Comparison of ENCODE assay signal across 21 mouse cellular contexts in the genomic region with DNA sequence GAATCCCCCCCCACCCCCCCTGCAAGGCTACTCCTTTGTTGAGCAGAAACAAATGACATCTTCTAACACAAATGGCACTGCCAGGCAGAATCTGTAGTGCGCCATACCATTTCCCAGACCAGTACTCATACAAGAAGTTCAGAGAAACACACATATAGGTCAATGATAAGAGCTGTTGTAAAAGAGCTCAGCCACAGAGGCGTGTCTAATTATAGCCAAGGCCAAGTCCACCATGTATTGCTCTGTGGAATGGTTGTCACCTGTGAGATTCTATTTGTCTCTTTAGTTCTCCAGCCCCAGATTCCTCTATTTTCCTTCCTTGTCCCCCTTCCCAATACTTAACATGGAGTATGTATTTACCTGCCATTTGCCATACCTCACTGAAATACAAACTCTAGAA.
DNase-seq lines count a peak whose midpoint lies in the region; ATAC-seq and TF ChIP-seq lines count a peak whose summit lies in the region.
"Had no signal": no experiment of that assay in that cellular context is flagged by ENCODE, and none has a peak within 500 bp of the region (broad histone marks: within the 10 kb centered on the region; RNA-seq: fewer than 3 reads in every experiment).

No protein-coding gene starts in this region.

- no peaks in the 10 kb centered on the region for H3K27me3 ChIP-seq in thymus, adult 2 months (ENCODE audit: control insufficient read depth, insufficient read depth, low read length)
- no peaks in the 10 kb centered on the region for H3K27me3 ChIP-seq in intestine, embryonic 15.5 days (replicated peaks)
- no peaks in the 10 kb centered on the region for H3K27me3 ChIP-seq in intestine, postnatal 0 days (replicated peaks; ENCODE audit: control insufficient read depth, insufficient read depth, low read length)
- H3K27me3 ChIP-seq: embryonic facial prominence, embryonic 12.5 days; forebrain, embryonic 13.5 days; forebrain, embryonic 15.5 days had no signal

- H3K4me2 ChIP-seq in intestine, embryonic 15.5 days (replicated peaks) = no peak overlapping the region
- no peak overlapping the region for H3K4me2 ChIP-seq in intestine, postnatal 0 days (replicated peaks; ENCODE audit: low read depth)
- H3K4me2 ChIP-seq: embryonic facial prominence, embryonic 12.5 days; forebrain, embryonic 13.5 days; forebrain, embryonic 15.5 days had no signal

- H3K4me1 ChIP-seq in thymus, adult 2 months (replicated peaks; ENCODE audit: control insufficient read depth, insufficient read depth, low read length) = peaks cover 8% of the 10 kb centered on the region
- H3K4me1 ChIP-seq in intestine, embryonic 15.5 days (replicated peaks) = no peaks in the 10 kb centered on the region
- no peaks in the 10 kb centered on the region for H3K4me1 ChIP-seq in intestine, postnatal 0 days (replicated peaks; ENCODE audit: control insufficient read depth, insufficient read depth, low read length)
- H3K4me1 ChIP-seq: embryonic facial prominence, embryonic 12.5 days; forebrain, embryonic 13.5 days; forebrain, embryonic 15.5 days had no signal

- 90% methylated on average over 2 of the region's 2 CpGs for WGBS in thymus, adult 2 months
- 72% methylated on average over 2 of the region's 2 CpGs for WGBS in intestine, embryonic 15.5 days
- WGBS in intestine, postnatal 0 days = 37% methylated on average over 2 of the region's 2 CpGs

- no peak for TF ChIP-seq CTCF in thymus, adult 2 months (IDR thresholded peaks at IDR 0.05; ENCODE audit: borderline replicate concordance, control insufficient read depth, extremely low read depth, insufficient read depth, low read length, poor library complexity)
- TF ChIP-seq CTCF in intestine, postnatal 0 days (IDR thresholded peaks at IDR 0.05; ENCODE audit: low read depth) = no peak

- H3K27ac ChIP-seq in thymus, adult 2 months (ENCODE audit: control insufficient read depth, insufficient read depth, low read length) = peak overlapping the region; percentile 96
- no peak overlapping the region for H3K27ac ChIP-seq in intestine, embryonic 15.5 days
- H3K27ac ChIP-seq in intestine, postnatal 0 days (ENCODE audit: low read depth, low read length) = peak overlapping the region; percentile 73
- H3K27ac ChIP-seq: embryonic facial prominence, embryonic 10.5 days; embryonic facial prominence, embryonic 12.5 days; forebrain, embryonic 13.5 days; forebrain, embryonic 15.5 days had no signal

- H3K9me3 ChIP-seq in intestine, embryonic 15.5 days = no peaks in the 10 kb centered on the region
- no peaks in the 10 kb centered on the region for H3K9me3 ChIP-seq in intestine, postnatal 0 days (ENCODE audit: control insufficient read depth)
- H3K9me3 ChIP-seq: embryonic facial prominence, embryonic 10.5 days; embryonic facial prominence, embryonic 12.5 days; forebrain, embryonic 13.5 days; forebrain, embryonic 15.5 days had no signal

- peak; percentile 64 for DNase-seq in heart, adult 11 months
- no peak for DNase-seq in heart, postnatal 10 days
- DNase-seq in thymus, adult 2 months = no peak
- DNase-seq in thymus, postnatal 10 days (ENCODE audit: low spot score in 2 of 2) = no peak
- no peak for DNase-seq in embryo, embryonic 10.5 days (ENCODE audit: low spot score)
- DNase-seq: adrenal gland, adult 2 months; adrenal gland, postnatal 10 days; adrenal gland, postnatal 25 days; cerebellum, adult 11 months; cerebellum, adult 18-20 months; cerebellum, adult 8-10 months; cerebellum, adult 9-11 months; cerebellum, postnatal 14 days; cerebellum, postnatal 36 days had no signal

- no peaks in the 10 kb centered on the region for H3K36me3 ChIP-seq in thymus, adult 2 months (ENCODE audit: control insufficient read depth, insufficient read depth, low read length)
- H3K36me3 ChIP-seq in intestine, embryonic 15.5 days = no peaks in the 10 kb centered on the region
- no peaks in the 10 kb centered on the region for H3K36me3 ChIP-seq in intestine, postnatal 0 days (ENCODE audit: control insufficient read depth, insufficient read depth)
- H3K36me3 ChIP-seq: embryonic facial prominence, embryonic 10.5 days; embryonic facial prominence, embryonic 12.5 days; forebrain, embryonic 15.5 days had no signal

- ATAC-seq in intestine, embryonic 15.5 days = peak; percentile 84
- peak; percentile 73 for ATAC-seq in intestine, postnatal 0 days
- ATAC-seq in CD4-positive, CD25-positive, alpha-beta regulatory T cell, adult 4 months = no peak
- ATAC-seq: forebrain, embryonic 13.5 days; forebrain, embryonic 15.5 days had no signal

- intact Hi-C loops in heart, postnatal 10 days (cut with DNase I) = no loop called here

- TF ChIP-seq POLR2A in thymus, adult 2 months (IDR thresholded peaks at IDR 0.05; ENCODE audit: control insufficient read depth, extremely low read depth, insufficient read depth, low read length, poor library complexity) = no peak

- no peak overlapping the region for H3K4me3 ChIP-seq in thymus, adult 2 months (ENCODE audit: control insufficient read depth, insufficient read depth, low read length)
- H3K4me3 ChIP-seq in intestine, embryonic 15.5 days (replicated peaks) = no peak overlapping the region
- no peak overlapping the region for H3K4me3 ChIP-seq in intestine, postnatal 0 days (ENCODE audit: low read depth, low read length)
- H3K4me3 ChIP-seq: embryonic facial prominence, embryonic 10.5 days; embryonic facial prominence, embryonic 12.5 days; forebrain, embryonic 13.5 days; forebrain, embryonic 15.5 days had no signal

- no peak overlapping the region for H3K9ac ChIP-seq in intestine, embryonic 15.5 days
- H3K9ac ChIP-seq in intestine, postnatal 0 days (ENCODE audit: low read depth, low read length) = no peak overlapping the region
- H3K9ac ChIP-seq: embryonic facial prominence, embryonic 12.5 days; forebrain, embryonic 13.5 days; forebrain, embryonic 15.5 days had no signal
